In genomic region chr12:9007811-9008210, GRCm38 (mm10) we compare ENCODE assay signal across 30 mouse cellular contexts.
"Had no signal": no experiment of that assay in that cellular context is flagged by ENCODE, and none has a peak within 500 bp of the region (broad histone marks: within the 10 kb centered on the region; RNA-seq: fewer than 3 reads in every experiment).

No protein-coding gene starts in this region.

- H3K9ac ChIP-seq: limb, embryonic 12.5 days; limb, embryonic 13.5 days; limb, embryonic 15.5 days; liver, embryonic 12.5 days; liver, embryonic 13.5 days; liver, embryonic 14.5 days; liver, embryonic 15.5 days; liver, postnatal 0 days; lung, embryonic 14.5 days; lung, embryonic 15.5 days; midbrain, embryonic 12.5 days; midbrain, embryonic 15.5 days had no signal

- H3K27ac ChIP-seq: limb, embryonic 10.5 days; limb, embryonic 12.5 days; limb, embryonic 13.5 days; limb, embryonic 15.5 days; liver, embryonic 12.5 days; liver, embryonic 13.5 days; liver, embryonic 14.5 days; liver, embryonic 15.5 days; lung, embryonic 15.5 days; macrophage; midbrain, embryonic 10.5 days; midbrain, embryonic 12.5 days; midbrain, embryonic 15.5 days; neural tube, embryonic 12.5 days had no signal

- H3K36me3 ChIP-seq: liver, embryonic 12.5 days; liver, embryonic 13.5 days; liver, embryonic 15.5 days had no signal

- H3K27me3 ChIP-seq: limb, embryonic 12.5 days; limb, embryonic 13.5 days; limb, embryonic 15.5 days; liver, embryonic 12.5 days; liver, embryonic 13.5 days; liver, embryonic 15.5 days; lung, embryonic 15.5 days; midbrain, embryonic 12.5 days; midbrain, embryonic 15.5 days; neural tube, embryonic 12.5 days had no signal

- H3K4me2 ChIP-seq: limb, embryonic 12.5 days; limb, embryonic 13.5 days; limb, embryonic 15.5 days; liver, embryonic 11.5 days; liver, embryonic 12.5 days; liver, embryonic 13.5 days; liver, embryonic 15.5 days; lung, embryonic 14.5 days; lung, embryonic 15.5 days; midbrain, embryonic 12.5 days; midbrain, embryonic 15.5 days; neural tube, embryonic 12.5 days had no signal

- H3K4me3 ChIP-seq: limb, embryonic 10.5 days; limb, embryonic 12.5 days; limb, embryonic 13.5 days; limb, embryonic 15.5 days; liver, embryonic 12.5 days; liver, embryonic 13.5 days; liver, embryonic 15.5 days; lung, embryonic 15.5 days; megakaryocyte, embryonic 14.5 days; midbrain, embryonic 10.5 days; midbrain, embryonic 12.5 days; midbrain, embryonic 15.5 days; myocyte; neural tube, embryonic 12.5 days had no signal

- DNase-seq: left cerebral cortex, postnatal 4 days; liver; liver, embryonic 13.5 days; liver, postnatal 0 days; lung, adult 18-20 months; lung, adult 2 months; lung, embryonic 14.5 days; lung, postnatal 10 days; lung, postnatal 14 days; lung, postnatal 36 days; lung, postnatal 4 days; midbrain, embryonic 14.5 days had no signal

- ATAC-seq: liver, embryonic 12.5 days; liver, postnatal 0 days; lung, postnatal 0 days; midbrain, embryonic 15.5 days; midbrain, embryonic 16.5 days had no signal

- H3K9me3 ChIP-seq: limb, embryonic 10.5 days; limb, embryonic 12.5 days; limb, embryonic 13.5 days; limb, embryonic 15.5 days; liver, embryonic 12.5 days; liver, embryonic 13.5 days; liver, embryonic 15.5 days; lung, embryonic 15.5 days; megakaryocyte, embryonic 14.5 days; midbrain, embryonic 10.5 days; midbrain, embryonic 12.5 days; midbrain, embryonic 15.5 days; neural tube, embryonic 12.5 days had no signal

- H3K4me1 ChIP-seq: limb, embryonic 10.5 days; limb, embryonic 15.5 days; liver, embryonic 12.5 days; liver, embryonic 13.5 days; liver, embryonic 15.5 days; lung, embryonic 15.5 days; megakaryocyte, embryonic 14.5 days; midbrain, embryonic 10.5 days; midbrain, embryonic 12.5 days; midbrain, embryonic 15.5 days; neural tube, embryonic 12.5 days had no signal
